Mouse (Mus musculus) bone marrow macrophage, adult 2 months (primary cell): ENCODE data around the gene Asap3.

Experiments used
- CTCF ChIP-seq: IDR thresholded peaks from 2 replicates; pipeline ENCODE4 v1.5.1; 2012; ENCODE audit warnings: low read depth, mild to moderate bottlenecking, low read length, moderate library complexity
- POLR2A ChIP-seq: IDR thresholded peaks from 2 replicates; pipeline ENCODE4 v1.6.1; 2012; ENCODE audit warnings: mild to moderate bottlenecking, low read depth, low read length, borderline replicate concordance

GRCm38 (mm10) chr4:136289918-136290780, 84.0 kb downstream of the Asap3 start:
- TF ChIP-seq CTCF (no peak), POLR2A (no peak)
